Mouse (Mus musculus) B cell, adult 2 months (primary cell): ENCODE measurements around the gene Stat6.

Source experiments
- DNase-seq, 2 experiments: peaks; one replicate each; pipeline ENCODE4 v3.0.0; 2022

The Stat6 gene

DNA sequence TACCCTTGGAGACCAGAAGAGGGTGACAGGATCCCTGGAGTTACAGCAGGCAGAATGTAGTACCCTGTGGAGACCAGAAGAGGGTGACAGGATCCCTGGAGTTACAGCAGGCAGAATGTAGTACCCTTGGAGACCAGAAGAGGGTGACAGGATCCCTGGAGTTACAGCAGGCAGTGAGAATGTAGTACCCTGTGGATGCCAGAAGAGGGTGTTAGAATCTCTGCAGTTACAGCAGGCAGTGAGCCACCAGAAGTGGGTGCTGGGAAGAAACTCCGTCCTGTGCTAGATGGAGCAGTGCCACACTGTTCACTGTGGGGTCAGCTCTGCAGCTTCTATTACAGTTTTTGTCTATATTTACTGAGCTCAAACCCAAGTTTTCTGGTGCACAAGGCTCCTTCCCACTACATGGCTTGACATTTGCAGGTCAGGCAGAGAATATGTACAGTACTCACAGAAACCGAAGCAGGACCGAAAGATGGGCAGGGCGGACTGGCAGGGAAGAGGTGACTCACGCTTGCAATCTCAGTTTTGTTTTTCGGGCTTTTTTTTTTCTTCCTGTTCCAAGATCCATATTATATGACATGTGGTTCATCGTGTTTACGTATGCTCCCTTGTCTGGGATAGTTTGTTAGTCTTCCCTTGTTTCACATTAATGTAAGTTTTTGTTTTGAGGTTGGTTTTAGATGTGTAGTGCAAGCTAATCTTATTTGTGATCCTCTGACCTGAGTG lies 32.2 kb downstream of the Stat6 start:
- DNase-seq: peak; percentile 77 to 82

DNA sequence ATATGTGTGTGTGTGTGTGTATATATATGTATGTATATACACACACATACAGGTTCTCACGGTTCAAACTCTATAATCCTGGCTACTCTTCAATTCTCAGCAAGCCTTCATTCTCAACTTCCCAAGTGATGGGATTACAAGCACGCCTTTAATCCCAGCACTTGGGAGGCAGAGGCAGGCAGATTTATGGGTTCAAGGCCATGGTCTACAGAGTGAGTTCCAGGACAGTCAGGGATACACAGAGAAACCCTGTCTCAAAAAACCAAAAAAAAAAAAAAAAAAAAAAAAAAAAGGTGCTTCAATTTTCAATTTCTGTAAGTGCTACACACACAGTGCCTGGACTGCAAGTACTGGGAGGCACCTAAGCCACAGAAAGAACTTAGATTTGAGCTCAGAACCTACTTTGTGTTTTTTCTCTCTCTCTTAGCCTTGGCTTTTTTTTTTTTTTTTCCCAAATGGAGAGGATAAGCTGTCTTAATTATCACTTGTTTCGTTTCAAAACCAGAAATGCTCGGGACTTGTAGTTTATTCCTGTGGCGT lies 33.1 kb downstream of the Stat6 start:
- no peak for DNase-seq

DNA sequence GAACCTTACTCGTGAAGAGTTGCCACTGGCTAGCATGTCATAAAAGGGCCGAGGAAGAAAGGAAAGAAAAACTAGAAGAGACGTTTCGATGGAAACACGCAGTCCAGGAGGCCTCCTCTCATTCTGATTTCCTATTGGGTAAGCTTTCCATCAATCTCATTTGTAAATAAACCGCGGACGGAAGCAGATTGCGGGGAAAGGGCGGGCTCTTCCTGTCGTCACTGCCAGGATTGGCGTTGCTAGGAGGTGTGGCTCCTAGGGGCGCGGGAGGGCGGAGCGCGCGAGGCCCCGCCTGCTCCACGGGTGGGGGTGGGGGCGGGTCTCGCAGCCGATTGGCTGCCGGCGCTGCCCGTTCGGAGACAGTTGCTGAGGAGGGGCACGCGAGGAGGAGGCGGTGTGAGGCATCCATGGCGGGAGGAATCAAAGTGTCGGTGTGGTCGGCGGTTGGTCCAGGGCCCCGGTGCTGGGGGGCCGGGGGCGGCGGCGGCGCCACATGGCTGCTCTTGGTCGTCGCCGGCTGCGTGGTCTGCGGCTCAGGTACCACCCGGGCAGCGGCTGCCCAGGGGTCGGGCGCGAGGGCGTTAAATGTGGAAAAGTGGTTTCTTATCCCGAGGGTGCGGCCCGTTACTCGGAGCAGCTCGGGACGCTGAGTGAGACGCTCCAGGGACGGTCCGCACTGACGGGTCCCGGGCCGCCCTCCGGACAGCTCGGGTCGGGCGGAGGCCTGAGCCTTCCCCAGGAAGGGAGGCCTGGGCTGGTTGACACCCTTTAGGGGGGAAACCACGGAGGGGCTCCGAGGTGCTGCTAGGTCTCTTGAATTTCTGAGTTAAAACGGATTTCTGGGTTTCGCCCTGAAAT lies 34.1 kb downstream of the Stat6 start:
- peak; percentile 90 to 91 for DNase-seq

DNA sequence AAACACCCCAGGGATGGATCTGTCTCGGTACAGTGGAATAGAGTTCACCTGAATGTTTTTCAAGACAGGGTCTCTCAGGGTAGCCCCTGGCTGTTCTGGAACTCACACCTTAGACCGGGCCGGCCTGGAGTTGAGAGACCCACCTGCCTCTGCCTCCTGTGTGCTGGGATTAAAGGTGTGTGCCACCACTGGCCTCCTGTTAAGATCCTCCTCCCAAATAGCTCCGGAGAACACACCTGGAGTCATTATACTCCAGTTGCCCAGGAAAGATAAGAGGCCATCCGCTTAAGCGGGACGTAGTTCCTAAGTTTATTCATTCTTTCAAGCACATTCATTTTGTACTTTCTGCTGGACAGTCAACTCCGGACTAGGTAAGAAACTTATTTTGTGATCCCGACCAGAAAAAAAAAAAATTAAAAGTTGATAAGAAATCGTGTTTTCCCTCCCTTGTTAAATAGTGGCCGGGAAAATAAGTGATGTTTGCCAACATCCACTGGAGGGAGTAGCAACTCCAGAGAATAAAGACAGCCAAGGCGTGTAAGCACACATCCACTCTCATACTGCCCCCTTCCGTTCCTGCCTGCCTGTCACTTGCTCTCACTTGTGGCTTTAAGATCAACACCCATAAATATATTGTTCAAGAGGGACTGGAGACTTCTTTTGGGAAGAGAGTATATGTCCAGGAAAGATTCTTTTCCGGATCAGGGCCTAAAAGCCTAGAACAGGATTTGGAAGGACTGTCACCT lies 35.0 kb downstream of the Stat6 start:
- DNase-seq: peak; percentile 72 to 73

DNA sequence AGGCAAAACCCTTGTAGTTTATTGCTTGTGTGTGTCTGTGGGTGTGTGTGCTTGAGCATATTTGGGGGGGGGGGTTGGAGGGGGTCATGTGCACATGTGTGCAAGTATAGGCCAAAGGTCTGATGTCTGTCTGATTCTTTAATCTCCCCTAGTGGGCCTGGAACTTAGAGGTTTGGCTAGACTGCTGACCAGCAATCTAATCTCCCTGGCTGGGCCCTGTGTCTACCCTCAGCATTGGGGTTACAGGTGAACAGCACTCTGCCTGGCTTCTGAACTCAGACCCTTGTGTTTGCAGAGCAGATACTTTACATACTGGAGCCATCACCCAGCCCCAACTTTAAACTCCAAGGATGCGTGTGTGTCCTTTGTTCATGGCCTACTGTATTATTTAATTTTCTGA lies 36.4 kb downstream of the Stat6 start:
- no peak for DNase-seq

DNA sequence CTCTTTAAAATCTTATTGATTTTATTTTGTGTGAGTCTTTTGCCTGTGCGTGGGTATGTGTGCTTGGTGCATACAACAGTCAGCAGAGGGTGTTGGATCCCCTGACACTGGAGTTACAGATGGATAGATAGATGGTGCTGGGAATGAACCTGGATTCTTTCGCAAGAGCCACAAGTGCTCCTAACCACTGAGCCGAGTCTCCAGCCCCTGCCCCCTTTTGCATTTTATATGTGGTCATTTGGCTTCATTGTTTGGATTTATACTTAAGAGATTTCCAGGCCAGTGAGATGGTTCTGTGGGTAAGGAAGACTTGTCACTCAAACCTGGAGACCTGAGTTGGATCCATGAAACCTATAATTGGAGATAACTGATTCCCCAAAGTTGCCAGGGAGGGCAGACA lies 37.1 kb downstream of the Stat6 start:
- DNase-seq: no peak

- no peak for DNase-seq
These were observed 40.1 kb downstream of the Stat6 start for GRCm38 (mm10) chr10:127682886-127683285.

DNA sequence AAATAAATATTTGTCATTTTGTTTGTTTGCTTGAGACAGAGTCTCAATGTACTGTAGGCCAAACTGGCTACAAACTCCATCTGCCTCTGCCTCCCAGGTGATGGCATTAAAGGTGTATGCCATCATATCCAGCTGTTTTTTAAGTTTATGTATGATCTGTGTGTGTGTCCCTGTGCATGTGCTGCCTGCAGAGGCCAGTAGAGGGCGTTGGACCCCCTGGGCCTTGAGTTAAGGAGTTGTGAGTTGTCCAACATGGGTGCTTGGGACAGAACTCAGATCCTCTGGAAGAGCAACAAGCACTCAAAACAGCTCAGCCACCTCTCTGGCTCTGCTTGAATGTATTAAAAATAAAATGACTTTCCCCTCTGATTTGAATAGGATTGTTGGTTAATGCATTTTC lies 48.3 kb downstream of the Stat6 start:
- no peak for DNase-seq

GRCm38 (mm10) chr10:127694636-127695035 lies 51.9 kb downstream of the Stat6 start:
- DNase-seq: peak; percentile 36

- DNase-seq: no peak
These were observed 53.0 kb downstream of the Stat6 start for GRCm38 (mm10) chr10:127695775-127696174.

GRCm38 (mm10) chr10:127698966-127699365 lies 56.2 kb downstream of the Stat6 start:
- no peak for DNase-seq

- no peak for DNase-seq
These were observed 60.5 kb downstream of the Stat6 start for GRCm38 (mm10) chr10:127703299-127703698.

DNA sequence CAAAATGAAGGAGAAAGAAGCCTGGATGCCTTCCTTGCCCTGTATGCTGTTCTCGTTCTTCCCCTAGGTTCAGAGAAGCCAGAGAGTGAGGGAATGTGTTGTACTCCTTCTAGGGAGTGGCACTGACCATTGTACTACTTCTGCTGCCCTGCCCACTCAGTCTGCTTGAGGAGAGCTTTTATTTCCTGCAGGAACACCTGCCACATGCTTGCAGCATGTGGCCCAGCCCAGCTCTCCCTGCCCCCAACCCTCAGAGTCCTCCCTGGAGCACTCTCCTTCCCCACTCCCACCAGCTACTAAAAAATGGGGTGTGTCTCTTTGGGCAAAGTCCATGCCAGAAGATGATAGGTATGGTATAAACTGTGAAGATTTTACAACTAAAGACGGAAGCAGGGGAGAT lies 61.5 kb downstream of the Stat6 start:
- DNase-seq: no peak

DNA sequence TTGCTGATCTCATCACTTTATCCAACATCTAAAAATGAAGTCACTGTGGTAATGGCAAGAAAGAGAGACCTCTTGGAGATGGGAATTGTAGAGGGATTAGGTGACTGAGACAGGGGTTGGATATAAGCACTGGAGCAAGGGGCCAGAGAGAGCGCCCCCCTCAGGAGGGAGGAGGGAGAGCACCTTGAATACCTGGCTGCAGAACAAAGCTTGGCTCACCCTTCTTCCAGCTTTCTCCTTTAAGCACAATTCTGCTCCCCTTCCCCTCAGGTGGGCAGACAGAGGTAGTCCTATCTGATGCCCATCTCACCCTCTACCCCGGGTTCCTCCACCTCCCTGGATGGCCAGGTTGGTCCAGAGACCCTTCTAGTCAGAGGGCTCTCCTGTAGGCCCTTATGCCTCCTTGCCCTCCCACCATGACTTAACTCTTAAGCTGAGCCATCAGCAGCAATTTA lies 62.0 kb downstream of the Stat6 start, which contains the start of gene Myo1a:
TSS of gene Myo1a (plus strand) at position 405 of the 455 bp plus-strand sequence.
- peak in 1 of 2 experiments; percentile 6 for DNase-seq

DNA sequence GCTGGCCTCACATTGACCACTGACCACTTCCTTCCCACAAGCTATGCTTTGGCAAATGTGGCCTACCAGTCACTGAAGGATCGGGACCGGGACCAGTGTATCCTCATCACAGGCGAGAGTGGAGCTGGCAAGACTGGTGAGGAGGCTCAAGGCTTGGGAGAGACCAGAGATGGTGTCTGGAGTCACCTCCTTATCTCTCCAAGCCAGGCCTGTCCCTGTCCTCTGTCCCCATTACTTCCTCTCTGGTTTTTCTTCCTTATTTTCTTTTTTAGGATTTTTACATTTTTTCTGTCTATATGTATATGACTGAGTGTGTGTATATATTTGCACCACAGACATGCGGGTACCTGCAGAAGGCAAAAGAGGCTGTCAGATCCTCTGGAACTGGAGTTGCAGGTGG lies 63.0 kb downstream of the Stat6 start:
- no peak for DNase-seq

- DNase-seq: no peak
These were observed 64.9 kb downstream of the Stat6 start for GRCm38 (mm10) chr10:127707721-127708120.

DNA sequence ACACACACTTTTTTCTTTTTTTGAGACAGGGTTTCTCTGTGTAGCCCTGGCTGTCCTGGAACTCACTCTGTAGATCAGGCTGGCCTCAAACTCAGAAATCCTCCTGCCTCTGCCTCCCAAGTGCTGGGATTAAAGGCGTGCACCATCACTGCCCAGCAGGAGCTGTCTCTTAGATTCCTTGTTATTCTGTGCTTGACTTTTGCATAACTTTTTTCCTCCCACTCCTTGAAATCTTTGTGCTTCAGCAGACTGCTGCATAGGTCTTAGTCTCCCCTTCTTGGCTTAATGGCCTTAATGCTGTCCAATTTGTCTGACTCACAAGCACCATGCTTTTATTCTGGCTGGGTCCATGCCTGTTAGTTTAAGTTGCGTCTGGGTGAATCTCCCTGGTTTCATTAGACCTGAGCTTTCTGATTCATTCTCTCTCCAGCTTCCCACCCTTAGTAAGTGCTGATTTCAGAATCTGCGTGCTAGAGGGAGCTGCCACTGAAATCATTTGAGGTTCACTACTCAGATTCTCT lies 66.1 kb downstream of the Stat6 start:
- DNase-seq: no peak

DNA sequence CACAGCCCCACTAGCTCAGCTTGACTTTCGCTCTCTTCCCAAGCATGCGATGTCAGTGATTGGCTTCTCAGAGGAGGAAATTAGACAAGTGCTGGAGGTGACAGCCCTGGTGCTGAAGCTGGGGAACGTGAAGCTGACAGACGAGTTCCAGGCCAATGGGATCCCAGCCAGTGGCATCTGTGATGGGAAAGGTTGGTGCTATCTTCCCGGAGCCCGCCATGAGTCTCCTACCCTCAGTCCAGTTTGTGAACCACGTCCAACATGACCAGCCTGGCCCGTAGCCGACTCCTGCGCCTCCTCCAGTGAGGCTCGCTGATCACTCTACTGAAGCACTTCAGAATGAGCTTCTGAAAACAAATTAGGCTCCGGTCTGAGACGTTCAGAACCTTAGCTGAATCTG lies 67.5 kb downstream of the Stat6 start:
- DNase-seq: no peak
